Mouse (Mus musculus) cerebellum, adult 2 months (tissue): ENCODE data around the gene Fgfr2.

Source experiments
- CTCF ChIP-seq: fragments of 200-500 bp; IDR thresholded peaks from 2 replicates; pipeline ENCODE4 v1.5.1; 2011; ENCODE audit warnings: low read depth, mild to moderate bottlenecking, control low read depth, low read length, moderate library complexity, borderline replicate concordance; ENCODE audit not compliant: insufficient read depth
- POLR2A ChIP-seq: fragments of 200-500 bp; IDR thresholded peaks from 2 replicates; pipeline ENCODE4 v1.6.1; 2011; ENCODE audit warnings: low read length, control low read depth, borderline replicate concordance; ENCODE audit not compliant: insufficient read depth

DNA sequence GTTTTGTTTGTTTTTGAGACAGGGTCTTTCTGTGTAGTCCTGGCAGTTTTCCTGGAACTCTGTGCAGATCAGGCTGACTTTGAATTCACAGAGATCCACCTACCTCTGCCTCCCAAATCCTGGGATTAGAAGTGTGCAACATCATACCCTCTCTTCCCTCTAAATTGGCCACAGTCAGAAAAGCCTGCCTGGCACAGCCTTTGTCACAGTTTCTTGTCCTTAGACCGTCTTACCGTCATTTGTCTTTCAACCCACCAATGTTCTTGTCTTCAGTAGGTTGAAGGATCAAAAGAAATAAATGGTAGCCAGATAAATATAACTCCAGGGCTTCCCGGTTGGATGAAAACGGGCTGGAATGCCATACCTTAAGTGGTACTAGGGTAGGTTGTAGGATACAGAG is 518.4 kb downstream of the Fgfr2 start:
- no peak for TF ChIP-seq CTCF
- TF ChIP-seq POLR2A, result no peak
